Mouse (Mus musculus) hindbrain, embryonic 10.5 days (tissue): Measurements from ENCODE around the gene Gm37240. TPM values are rescaled to one million over a fixed set of nuclear protein-coding genes. Genes with fewer than 3 reads are reported as not detected.

Source experiments
- DNase-seq: peaks from one replicate; pipeline ENCODE4 v3.0.0-alpha.2; 2017; ENCODE audit warnings: low spot score
- H3K27ac ChIP-seq: fragments of 300-500 bp; sonication (generic); 2 replicates; pipeline ENCODE4 v1.5.1; 2016; ENCODE audit warnings: mild to moderate bottlenecking, moderate library complexity
- H3K27me3 ChIP-seq: fragments of 300-500 bp; sonication (generic); 2 replicates; pipeline ENCODE4 v1.6.1; 2016; ENCODE audit warnings: mild to moderate bottlenecking; ENCODE audit not compliant: poor library complexity, insufficient read depth, severe bottlenecking
- H3K36me3 ChIP-seq: fragments of 300-500 bp; sonication (generic); 2 replicates; pipeline ENCODE4 v1.6.1; 2016; ENCODE audit warnings: mild to moderate bottlenecking, moderate library complexity
- H3K4me1 ChIP-seq: fragments of 300-500 bp; sonication (generic); replicated peaks from 2 replicates; pipeline ENCODE4 v1.6.1; 2016; ENCODE audit warnings: mild to moderate bottlenecking
- H3K4me3 ChIP-seq: fragments of 300-500 bp; sonication (generic); 2 replicates; pipeline ENCODE4 v1.5.1; 2016; ENCODE audit warnings: mild to moderate bottlenecking, moderate library complexity
- H3K9me3 ChIP-seq: fragments of 300-500 bp; sonication (generic); 2 replicates; pipeline ENCODE4 v1.6.1; 2016; ENCODE audit warnings: mild to moderate bottlenecking, moderate library complexity
- WGBS: fragments of 180-500 bp; shearing (Covaris S2); methylation state at CpG from one replicate; pipeline ENCODE4 v1.1.7; 2016; 5-methylcytosine and 5-hydroxymethylcytosine counted together
- polyA plus RNA-seq: library from polyadenylated mRNA; unstranded; fragments of >200 nt; fragmentation: Nextera tagmentation; extraction: Ambion mirVana; gene quantifications from 2 replicates; pipeline ENCODE4 v1.2.1, GENCODE M21; 2016

Gm37240 gene
- polyA plus RNA-seq, 1 experiment from 2014 or later: 1.4 TPM

GRCm38 (mm10) chr3:85535621-85536520 is 351.4 kb downstream of the Gm37240 start:
- Histone ChIP-seq H3K27me3 (no peaks in the 10 kb centered on the region), H3K4me3 (no peak overlapping the region), H3K9me3 (no peaks in the 10 kb centered on the region), H3K4me1 (peaks cover 12% of the 10 kb centered on the region), H3K27ac (no peak overlapping the region), H3K36me3 (no peaks in the 10 kb centered on the region)
- 85% methylated on average over 11 of the region's 11 CpGs for WGBS
- no peak for DNase-seq

- Histone ChIP-seq H3K27me3 (no peaks in the 10 kb centered on the region), H3K4me1 (peaks cover 12% of the 10 kb centered on the region), H3K9me3 (no peaks in the 10 kb centered on the region), H3K27ac (no peak overlapping the region), H3K36me3 (no peaks in the 10 kb centered on the region), H3K4me3 (no peak overlapping the region)
- 85% methylated on average over 3 of the region's 3 CpGs for WGBS
- no peak for DNase-seq
Observed at GRCm38 (mm10) chr3:85535042-85535441, 352.3 kb downstream of the Gm37240 start.

GRCm38 (mm10) chr3:85532376-85532775 is 354.9 kb downstream of the Gm37240 start:
- Histone ChIP-seq H3K9me3 (no peaks in the 10 kb centered on the region), H3K27me3 (no peaks in the 10 kb centered on the region), H3K36me3 (no peaks in the 10 kb centered on the region), H3K4me1 (peaks cover 19% of the 10 kb centered on the region), H3K4me3 (no peak overlapping the region), H3K27ac (no peak overlapping the region)
- 53% methylated on average over 3 of the region's 3 CpGs for WGBS
- no peak for DNase-seq

GRCm38 (mm10) chr3:85530601-85531161 is 356.6 kb downstream of the Gm37240 start:
- 90% methylated on average over 8 of the region's 8 CpGs for WGBS
- DNase-seq: no peak
- Histone ChIP-seq H3K4me1 (peaks cover 14% of the 10 kb centered on the region), H3K9me3 (no peaks in the 10 kb centered on the region), H3K4me3 (no peak overlapping the region), H3K27me3 (no peaks in the 10 kb centered on the region), H3K27ac (no peak overlapping the region), H3K36me3 (no peaks in the 10 kb centered on the region)

GRCm38 (mm10) chr3:85521311-85521907 is 365.9 kb downstream of the Gm37240 start:
- WGBS: 84% methylated on average over 1 of the region's 1 CpGs
- Histone ChIP-seq H3K4me1 (peaks cover 7% of the 10 kb centered on the region), H3K4me3 (no peak overlapping the region), H3K36me3 (no peaks in the 10 kb centered on the region), H3K27ac (no peak overlapping the region), H3K9me3 (no peaks in the 10 kb centered on the region), H3K27me3 (no peaks in the 10 kb centered on the region)
- no peak for DNase-seq

- no peaks in the 10 kb centered on the region for H3K9me3 ChIP-seq
- H3K36me3 ChIP-seq: no peaks in the 10 kb centered on the region
- H3K4me3 ChIP-seq: no peak overlapping the region
Observed at GRCm38 (mm10) chr3:85518668-85519067, 368.6 kb downstream of the Gm37240 start.

GRCm38 (mm10) chr3:85518072-85518471 is 369.2 kb downstream of the Gm37240 start:
- Histone ChIP-seq H3K4me1 (peaks cover 13% of the 10 kb centered on the region), H3K36me3 (no peaks in the 10 kb centered on the region)

More at GRCm38 (mm10) chr3:85518668-85519067, 368.6 kb downstream of the Gm37240 start:
- WGBS: 82% methylated on average over 8 of the region's 8 CpGs
- Histone ChIP-seq H3K4me1 (peaks cover 13% of the 10 kb centered on the region), H3K27ac (no peak overlapping the region), H3K27me3 (no peaks in the 10 kb centered on the region)
- DNase-seq: no peak

GRCm38 (mm10) chr3:85516739-85517396 is 370.4 kb downstream of the Gm37240 start:
- Histone ChIP-seq H3K4me1 (peaks cover 13% of the 10 kb centered on the region), H3K36me3 (no peaks in the 10 kb centered on the region), H3K4me3 (no peak overlapping the region), H3K27ac (no peak overlapping the region), H3K27me3 (no peaks in the 10 kb centered on the region), H3K9me3 (no peaks in the 10 kb centered on the region)
- WGBS: 85% methylated on average over 11 of the region's 11 CpGs
- no peak for DNase-seq

More at GRCm38 (mm10) chr3:85518072-85518471, 369.2 kb downstream of the Gm37240 start:
- H3K4me3 ChIP-seq: no peak overlapping the region
- H3K27me3 ChIP-seq: no peaks in the 10 kb centered on the region
- 90% methylated on average over 1 of the region's 1 CpGs for WGBS
- DNase-seq: no peak
- H3K9me3 ChIP-seq: no peaks in the 10 kb centered on the region
- no peak overlapping the region for H3K27ac ChIP-seq

- H3K27ac ChIP-seq: 0 out of 2 replicates have a peak overlapping the region, but pooled peaks have one; percentile 29
- H3K27me3 ChIP-seq: no peaks in the 10 kb centered on the region
- peaks cover 13% of the 10 kb centered on the region for H3K4me1 ChIP-seq
- H3K36me3 ChIP-seq: no peaks in the 10 kb centered on the region
- DNase-seq: no peak
- 77% methylated on average over 11 of the region's 11 CpGs for WGBS
- no peaks in the 10 kb centered on the region for H3K9me3 ChIP-seq
- H3K4me3 ChIP-seq: no peak overlapping the region
Observed at GRCm38 (mm10) chr3:85514700-85515099, 372.6 kb downstream of the Gm37240 start.

GRCm38 (mm10) chr3:85508717-85509279 is 378.5 kb downstream of the Gm37240 start:
- Histone ChIP-seq H3K36me3 (no peaks in the 10 kb centered on the region), H3K27ac (no peak overlapping the region), H3K9me3 (no peaks in the 10 kb centered on the region), H3K4me1 (no peaks in the 10 kb centered on the region), H3K4me3 (no peak overlapping the region), H3K27me3 (no peaks in the 10 kb centered on the region)
- no peak for DNase-seq
- 89% methylated on average over 5 of the region's 5 CpGs for WGBS

GRCm38 (mm10) chr3:85500096-85500495 is 387.2 kb downstream of the Gm37240 start:
- Histone ChIP-seq H3K27me3 (no peaks in the 10 kb centered on the region), H3K4me3 (no peak overlapping the region), H3K27ac (no peak overlapping the region), H3K4me1 (no peaks in the 10 kb centered on the region), H3K36me3 (no peaks in the 10 kb centered on the region), H3K9me3 (no peaks in the 10 kb centered on the region)
- 74% methylated on average over 3 of the region's 3 CpGs for WGBS
- no peak for DNase-seq

- Histone ChIP-seq H3K4me1 (no peaks in the 10 kb centered on the region), H3K27me3 (no peaks in the 10 kb centered on the region), H3K27ac (no peak overlapping the region), H3K9me3 (no peaks in the 10 kb centered on the region), H3K4me3 (no peak overlapping the region), H3K36me3 (no peaks in the 10 kb centered on the region)
- DNase-seq: no peak
- WGBS: 76% methylated on average over 4 of the region's 4 CpGs
Observed at GRCm38 (mm10) chr3:85496146-85496545, 391.2 kb downstream of the Gm37240 start.
